Mouse (Mus musculus) MEL (cell line): ENCODE data around the gene St3gal2. TPM values are rescaled to one million over a fixed set of nuclear protein-coding genes. Genes with fewer than 3 reads are reported as not detected.

Experiments
- DNase-seq: peaks from one replicate; pipeline ENCODE4 v3.0.0; 2011; ENCODE audit warnings: low read depth, low spot score
- H3K27ac ChIP-seq: 2 replicates; pipeline ENCODE4 v1.5.1; 2012; ENCODE audit warnings: low read depth, mild to moderate bottlenecking, control low read depth, low read length, moderate library complexity; ENCODE audit not compliant: control insufficient read depth
- H3K27me3 ChIP-seq, 2 experiments: fragments of 150-350 bp in 1 of 2; sonication (generic) in 1 of 2; 2 replicates each; pipeline ENCODE4 v1.6.1; 2012; ENCODE audit warnings: low read length in 2 of 2, mild to moderate bottlenecking in 2 of 2, improper control_type of control experiment in 1 of 2, moderate library complexity in 1 of 2; ENCODE audit not compliant: insufficient read depth in 2 of 2, control insufficient read depth in 1 of 2
- H3K36me3 ChIP-seq, 2 experiments: 2 replicates each; pipeline ENCODE4 v1.6.1; 2012 to 2014; ENCODE audit warnings: low read length in 2 of 2, improper control_type of control experiment in 1 of 2, inconsistent platforms in 1 of 2, mild to moderate bottlenecking in 1 of 2; ENCODE audit not compliant: insufficient read depth in 2 of 2, control insufficient read depth in 1 of 2
- H3K4me1 ChIP-seq, 2 experiments: fragments of 150-350 bp in 1 of 2; sonication (generic) in 1 of 2; 2 replicates each; pipeline ENCODE4 v1.6.1; 2012; ENCODE audit warnings: low read length in 2 of 2, improper control_type of control experiment in 1 of 2, mild to moderate bottlenecking in 1 of 2; ENCODE audit not compliant: insufficient read depth in 2 of 2, control insufficient read depth in 1 of 2
- H3K4me3 ChIP-seq, 2 experiments: fragments of 150-350 bp in 1 of 2; sonication (generic) in 1 of 2; 2 replicates each; pipeline ENCODE4 v1.5.1; 2012; ENCODE audit warnings: low read depth in 2 of 2, low read length in 2 of 2, mild to moderate bottlenecking in 2 of 2, moderate library complexity in 2 of 2, control low read depth in 1 of 2, improper control_type of control experiment in 1 of 2; ENCODE audit not compliant: control insufficient read depth in 1 of 2, insufficient read depth in 1 of 2
- H3K79me2 ChIP-seq: 2 replicates; pipeline ENCODE4 v1.6.1; 2012; ENCODE audit warnings: mild to moderate bottlenecking, low read length, moderate library complexity; ENCODE audit not compliant: control insufficient read depth, poor library complexity, insufficient read depth
- H3K9ac ChIP-seq: 2 replicates; pipeline ENCODE4 v1.6.1; 2012; ENCODE audit warnings: low read depth, mild to moderate bottlenecking, control low read depth, low read length, moderate library complexity; ENCODE audit not compliant: control insufficient read depth, poor library complexity, severe bottlenecking
- H3K9me3 ChIP-seq: fragments of 150-350 bp; sonication (generic); replicated peaks from 2 replicates; pipeline ENCODE4 v1.6.1; 2012; ENCODE audit warnings: mild to moderate bottlenecking, low read length, improper control_type of control experiment, moderate library complexity; ENCODE audit not compliant: insufficient read depth
- CHD2 ChIP-seq: IDR thresholded peaks from 2 replicates; pipeline ENCODE4 v1.6.1; 2011; ENCODE audit warnings: low read length, improper control_type of control experiment
- CTCF ChIP-seq, 3 experiments: IDR thresholded peaks in 2 of 3; conservative IDR thresholded peaks in 1 of 3; 2 replicates each; pipeline ENCODE4 v1.5.1; 2011 to 2012; ENCODE audit warnings: low read length in 3 of 3, low read depth in 2 of 3, mild to moderate bottlenecking in 2 of 3, improper control_type of control experiment in 1 of 3, inconsistent platforms in 1 of 3, mixed read lengths in 1 of 3, moderate library complexity in 1 of 3; ENCODE audit not compliant: control insufficient read depth in 1 of 3, insufficient read depth in 1 of 3, poor library complexity in 1 of 3, severe bottlenecking in 1 of 3
- E2F4 ChIP-seq: IDR thresholded peaks from 2 replicates; pipeline ENCODE4 v1.6.1; 2011; ENCODE audit warnings: low read depth, low read length, improper control_type of control experiment, borderline replicate concordance
- ELF1 ChIP-seq: IDR thresholded peaks from 2 replicates; pipeline ENCODE4 v1.6.1; 2014; ENCODE audit warnings: low read depth, mild to moderate bottlenecking, inconsistent platforms, low read length, improper control_type of control experiment, moderate library complexity
- EP300 ChIP-seq, 2 experiments: IDR thresholded peaks; 2 replicates each; pipeline ENCODE4 v1.6.1; 2011; ENCODE audit warnings: improper control_type of control experiment in 2 of 2, low read length in 2 of 2, low read depth in 1 of 2, mild to moderate bottlenecking in 1 of 2
- ETS1 ChIP-seq: IDR thresholded peaks from 2 replicates; pipeline ENCODE4 v1.6.1; 2012; ENCODE audit warnings: low read depth, mild to moderate bottlenecking, inconsistent platforms, low read length, improper control_type of control experiment, moderate library complexity
- GATA1 ChIP-seq: IDR thresholded peaks from 2 replicates; pipeline ENCODE4 v1.6.1; 2011; ENCODE audit warnings: low read depth, low read length, improper control_type of control experiment
- HCFC1 ChIP-seq: IDR thresholded peaks from 2 replicates; pipeline ENCODE4 v1.6.1; 2012; ENCODE audit warnings: low read depth, mild to moderate bottlenecking, inconsistent platforms, low read length, improper control_type of control experiment, moderate library complexity
- KAT2A ChIP-seq: conservative IDR thresholded peaks from 2 replicates; pipeline ENCODE4 v1.6.1; 2012; ENCODE audit warnings: low read depth, low read length, improper control_type of control experiment, inconsistent platforms
- MAZ ChIP-seq: IDR thresholded peaks from 2 replicates; pipeline ENCODE4 v1.6.1; 2012; ENCODE audit warnings: low read depth, mild to moderate bottlenecking, inconsistent platforms, low read length, improper control_type of control experiment
- MXI1 ChIP-seq: IDR thresholded peaks from 2 replicates; pipeline ENCODE4 v1.6.1; 2011; ENCODE audit warnings: mild to moderate bottlenecking, low read depth, low read length, improper control_type of control experiment
- POLR2AphosphoS5 ChIP-seq: IDR thresholded peaks from 2 replicates; pipeline ENCODE4 v1.6.1; 2012; ENCODE audit warnings: low read depth, borderline replicate concordance, mild to moderate bottlenecking, inconsistent platforms, low read length, moderate library complexity, mixed read lengths
- SIN3A ChIP-seq: IDR thresholded peaks from 2 replicates; pipeline ENCODE4 v1.6.1; 2012; ENCODE audit warnings: low read length, improper control_type of control experiment, inconsistent platforms
- SMC3 ChIP-seq: IDR thresholded peaks from 2 replicates; pipeline ENCODE4 v1.6.1; 2011; ENCODE audit warnings: low read depth, low read length, improper control_type of control experiment
- TBP ChIP-seq: IDR thresholded peaks from 2 replicates; pipeline ENCODE4 v1.8.0; 2011; ENCODE audit warnings: low read depth, low read length, improper control_type of control experiment
- TCF12 ChIP-seq: IDR thresholded peaks from 2 replicates; pipeline ENCODE4 v1.6.1; 2014; ENCODE audit warnings: low read depth, mild to moderate bottlenecking, inconsistent platforms, low read length, improper control_type of control experiment, moderate library complexity
- UBTF ChIP-seq: IDR thresholded peaks from 2 replicates; pipeline ENCODE4 v1.6.1; 2012; ENCODE audit warnings: low read depth, mild to moderate bottlenecking, inconsistent platforms, low read length, improper control_type of control experiment, moderate library complexity, borderline replicate concordance; ENCODE audit not compliant: insufficient read depth
- USF2 ChIP-seq, 2 experiments: IDR thresholded peaks; 2 replicates each; pipeline ENCODE4 v1.6.1; 2011 to 2012; ENCODE audit warnings: improper control_type of control experiment in 2 of 2, low read length in 2 of 2, borderline replicate concordance in 1 of 2, inconsistent platforms in 1 of 2, low read depth in 1 of 2, mild to moderate bottlenecking in 1 of 2; ENCODE audit not compliant: insufficient read depth in 1 of 2
- ZC3H11A ChIP-seq: IDR thresholded peaks from 2 replicates; pipeline ENCODE4 v1.6.1; 2012; ENCODE audit warnings: low read depth, mild to moderate bottlenecking, inconsistent platforms, low read length, improper control_type of control experiment
- ZNF384 ChIP-seq: IDR thresholded peaks from 2 replicates; pipeline ENCODE4 v1.6.1; 2012; ENCODE audit warnings: low read depth, mild to moderate bottlenecking, inconsistent platforms, low read length, improper control_type of control experiment
- polyA plus RNA-seq, 2 experiments: library from polyadenylated mRNA; stranded (reverse) in 1 of 2; unstranded in 1 of 2; fragments of >175 nt in 1 of 2; fragments of >200 nt in 1 of 2; gene quantifications; 2 replicates each; pipeline versions ENCODE4 v1.2.1 to v1.2.4; 2012; ENCODE audit warnings: low replicate concordance in 2 of 2, low read depth in 1 of 2; ENCODE audit not compliant: insufficient read length in 2 of 2, insufficient read depth in 1 of 2, missing spikeins in 1 of 2
- total RNA-seq: library from RNA; depleted of rRNA; stranded (reverse); fragments of 300-350 nt; gene quantifications from 2 replicates; pipeline ENCODE4 v1.2.3, GENCODE M21; 2012

The St3gal2 gene
- total and polyA plus RNA-seq, 3 experiments: 5.2 to 18.0 TPM; not detected in 1

- H3K79me2 ChIP-seq: no peaks in the 10 kb centered on the region
- H3K4me3 ChIP-seq: no peak overlapping the region
- no peak for TF ChIP-seq SMC3
- TF ChIP-seq TBP: no peak
- no peak for TF ChIP-seq ZC3H11A
- no peak for TF ChIP-seq CHD2
- no peak for TF ChIP-seq CTCF (IDR thresholded peaks at IDR 0.05 in 2 of 3, conservative IDR thresholded peaks at IDR 0.05 in 1 of 3; ENCODE audit: control insufficient read depth in 1 of 3, insufficient read depth in 1 of 3, low read depth in 2 of 3, low read length in 3 of 3, poor library complexity in 1 of 3, severe bottlenecking in 1 of 3)
- TF ChIP-seq ELF1: no peak
- TF ChIP-seq KAT2A: no peak
- no peak for TF ChIP-seq ZNF384
- no peak for TF ChIP-seq ETS1
- TF ChIP-seq HCFC1: no peak
- no peak for TF ChIP-seq USF2 (IDR thresholded peaks at IDR 0.05; ENCODE audit: borderline replicate concordance in 1 of 2, insufficient read depth in 1 of 2, low read depth in 1 of 2, low read length in 2 of 2)
- no peak for TF ChIP-seq TCF12
- TF ChIP-seq EP300 (IDR thresholded peaks at IDR 0.05; ENCODE audit: low read depth in 1 of 2, low read length in 2 of 2): no peak
- TF ChIP-seq UBTF: no peak
- no peak for TF ChIP-seq MXI1
- no peak for TF ChIP-seq MAZ
- TF ChIP-seq E2F4: no peak
- no peak for TF ChIP-seq POLR2AphosphoS5
- no peak for TF ChIP-seq GATA1
- no peak overlapping the region for H3K9ac ChIP-seq
- H3K27me3 ChIP-seq: no peaks in the 10 kb centered on the region
- H3K4me1 ChIP-seq: no peaks in the 10 kb centered on the region
- no peak overlapping the region for H3K27ac ChIP-seq
- no peaks in the 10 kb centered on the region for H3K36me3 ChIP-seq
- no peak for DNase-seq
- no peaks in the 10 kb centered on the region for H3K9me3 ChIP-seq
Observed at GRCm38 (mm10) chr8:110894851-110895250, 24.9 kb upstream of the St3gal2 start.

- Histone ChIP-seq H3K4me3 (no peak overlapping the region), H3K9ac (no peak overlapping the region), H3K36me3 (no peaks in the 10 kb centered on the region), H3K4me1 (no peaks in the 10 kb centered on the region), H3K27me3 (no peaks in the 10 kb centered on the region)
- no peak for TF ChIP-seq SIN3A
- TF ChIP-seq, all 39 proteins: peak for 0
- no peak for DNase-seq
- Histone ChIP-seq H3K27ac (no peak overlapping the region), H3K79me2 (no peaks in the 10 kb centered on the region), H3K9me3 (no peaks in the 10 kb centered on the region)
Observed at GRCm38 (mm10) chr8:110895254-110895653, 24.5 kb upstream of the St3gal2 start.
